Mouse (Mus musculus): Measurements from ENCODE around the gene Nadk2. TPM values are rescaled to one million over a fixed set of nuclear protein-coding genes. Genes with fewer than 3 reads are reported as not detected.

Gene Nadk2
- polyA plus RNA-seq, 1 experiment from 2014 or later = 35.9 TPM

- no peaks in the 10 kb centered on the region for H3K27me3 ChIP-seq
- no peak for TF ChIP-seq CTCF (IDR thresholded peaks at IDR 0.05)
- ChIA-PET CTCF (interaction anchor here (1.3 to 3.5 kb wide), 2 partner anchors 9 to 24 kb away, joined by 4 to 14 read pairs; no protein-coding TSS in a partner anchor), POLR2A (no interaction called here)
- ATAC-seq (no peak), DNase-seq (ENCODE audit: low read depth, low spot score) (no peak)
- in situ Hi-C loops (cut with MboI; ENCODE audit: low pct_unique_long_range_greater_than_20kb) = loop anchor here (10.0 kb wide), 1 partner anchor 1204 kb away; no protein-coding TSS in a partner anchor
Observed at GRCm38 (mm10) chr15:9110526-9111347, 39.7 kb downstream of the Nadk2 start.

- ChIA-PET CTCF (interaction anchor here (1.3 to 3.5 kb wide), 2 partner anchors 8 to 24 kb away, joined by 4 to 14 read pairs; no protein-coding TSS in a partner anchor), POLR2A (no interaction called here)
- no peak for DNase-seq (ENCODE audit: low read depth, low spot score)
- in situ Hi-C loops (cut with MboI; ENCODE audit: low pct_unique_long_range_greater_than_20kb) = loop anchor here (10.0 kb wide), 1 partner anchor 1203 kb away; no protein-coding TSS in a partner anchor
- H3K27me3 ChIP-seq = no peaks in the 10 kb centered on the region
- TF ChIP-seq CTCF (IDR thresholded peaks at IDR 0.05) = no peak
- no peak for ATAC-seq
Observed at GRCm38 (mm10) chr15:9111648-9112047, 40.6 kb downstream of the Nadk2 start.

DNA sequence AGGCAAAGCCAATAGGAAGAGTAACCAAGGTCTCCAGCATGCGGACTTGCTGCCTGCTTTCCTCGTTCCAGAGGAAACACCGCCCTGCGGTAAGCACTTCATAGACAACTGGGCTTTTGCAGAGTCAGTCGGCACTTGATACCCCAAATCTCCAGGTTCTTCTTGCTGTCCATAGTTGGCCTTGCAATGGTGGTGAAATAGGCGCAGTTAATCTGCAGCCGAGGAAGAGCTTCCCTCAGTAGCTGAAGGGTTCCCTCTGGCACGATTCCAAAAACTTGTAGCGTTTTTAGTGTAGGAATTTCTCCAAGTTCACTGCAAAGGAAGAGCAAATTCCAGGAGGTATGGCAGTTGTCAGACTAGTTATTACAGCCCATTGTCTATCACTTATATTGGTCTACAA lies 42.5 kb downstream of the Nadk2 start:
- POLR2A ChIA-PET = no interaction called here
- ATAC-seq (no peak), DNase-seq (ENCODE audit: low read depth, low spot score) (no peak)
- CTCF ChIA-PET = interaction anchor here (0.7 to 1.1 kb wide), 3 partner anchors 10 to 12 kb away, joined by 3 to 5 read pairs (median 3); no protein-coding TSS in a partner anchor
- in situ Hi-C loops (cut with MboI; ENCODE audit: low pct_unique_long_range_greater_than_20kb) = loop anchor here (10.0 kb wide), 1 partner anchor 1201 kb away; no protein-coding TSS in a partner anchor
- TF ChIP-seq CTCF (IDR thresholded peaks at IDR 0.05) = no peak
- no peaks in the 10 kb centered on the region for H3K27me3 ChIP-seq

GRCm38 (mm10) chr15:9114131-9114530 lies 43.1 kb downstream of the Nadk2 start:
- in situ Hi-C loops (cut with MboI; ENCODE audit: low pct_unique_long_range_greater_than_20kb) = loop anchor here (10.0 kb wide), 1 partner anchor 1201 kb away; no protein-coding TSS in a partner anchor
- ChIA-PET POLR2A (no interaction called here), CTCF (interaction anchor here (0.7 kb wide), 1 partner anchor 11 kb away, joined by 3 read pairs; no protein-coding TSS in a partner anchor)
- DNase-seq (ENCODE audit: low read depth, low spot score) (no peak), ATAC-seq (no peak)
- TF ChIP-seq CTCF (IDR thresholded peaks at IDR 0.05) = no peak
- no peaks in the 10 kb centered on the region for H3K27me3 ChIP-seq

GRCm38 (mm10) chr15:9114599-9114998 lies 43.5 kb downstream of the Nadk2 start:
- ATAC-seq = no peak
- ChIA-PET CTCF (no interaction called here), POLR2A (no interaction called here)
- TF ChIP-seq CTCF (IDR thresholded peaks at IDR 0.05) = no peak
- in situ Hi-C loops (cut with MboI; ENCODE audit: low pct_unique_long_range_greater_than_20kb) = loop anchor here (10.0 kb wide), 1 partner anchor 1200 kb away; no protein-coding TSS in a partner anchor
- H3K27me3 ChIP-seq = no peaks in the 10 kb centered on the region
- DNase-seq (ENCODE audit: low read depth, low spot score) = no peak

DNA sequence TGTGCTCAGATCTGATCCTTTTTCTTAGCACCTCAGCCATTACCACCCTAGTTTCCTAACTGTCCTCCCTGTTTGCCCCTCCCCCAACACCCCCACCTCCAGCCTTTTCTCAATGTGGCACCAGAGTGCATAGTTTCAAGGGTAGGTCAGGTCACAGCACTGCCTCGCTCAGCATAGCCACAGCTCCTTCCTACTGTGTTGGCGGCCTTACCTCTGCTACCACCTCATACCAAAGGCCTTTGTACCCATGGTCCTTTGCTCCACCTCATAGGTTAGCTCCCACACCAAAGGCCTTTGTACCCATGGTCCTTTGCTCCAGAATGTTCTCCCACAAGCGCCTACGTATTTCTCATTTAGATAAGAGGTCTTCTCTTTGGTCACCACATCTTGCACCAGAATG lies 47.8 kb downstream of the Nadk2 start:
- in situ Hi-C loops (cut with MboI; ENCODE audit: low pct_unique_long_range_greater_than_20kb) = loop anchor here (10.0 kb wide), 1 partner anchor 1196 kb away; no protein-coding TSS in a partner anchor
- DNase-seq (ENCODE audit: low read depth, low spot score) (no peak), ATAC-seq (no peak)
- no peak for TF ChIP-seq CTCF (IDR thresholded peaks at IDR 0.05)
- no peaks in the 10 kb centered on the region for H3K27me3 ChIP-seq
- POLR2A ChIA-PET = no interaction called here
- CTCF ChIA-PET = interaction anchor here (1.1 to 2.2 kb wide), 4 partner anchors 9 to 69 kb away, joined by 4 to 14 read pairs (median 8); no protein-coding TSS in a partner anchor

DNA sequence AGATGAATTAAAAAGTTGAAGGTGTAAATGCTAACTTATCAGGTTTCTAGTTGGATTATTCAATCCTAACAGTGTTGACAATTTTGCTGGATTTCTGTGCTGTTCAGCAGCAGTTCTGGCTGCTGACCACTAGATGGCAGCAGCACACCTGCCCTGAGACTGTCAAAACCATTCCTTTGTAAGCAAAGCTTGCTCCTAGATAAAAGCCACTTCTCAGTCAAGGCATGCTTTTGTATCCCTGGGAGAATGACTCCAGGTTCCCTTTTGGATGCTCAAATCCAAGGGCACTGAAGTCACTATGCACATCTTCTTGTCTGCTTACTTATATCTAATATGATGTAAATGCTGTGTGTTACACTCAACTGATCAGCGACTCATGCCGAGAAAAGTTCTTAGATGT lies 49.0 kb downstream of the Nadk2 start:
- ChIA-PET CTCF (interaction anchor here (0.7 to 2.2 kb wide), 9 partner anchors 10 to 68 kb away, joined by 3 to 14 read pairs (median 4); no protein-coding TSS in a partner anchor), POLR2A (interaction anchor here (0.6 kb wide), 1 partner anchor 41 kb away, joined by 3 read pairs; no protein-coding TSS in a partner anchor)
- DNase-seq (ENCODE audit: low read depth, low spot score) (no peak), ATAC-seq (peak; percentile 78)
- TF ChIP-seq CTCF (IDR thresholded peaks at IDR 0.05) = peak; percentile 98
- H3K27me3 ChIP-seq = no peaks in the 10 kb centered on the region
- in situ Hi-C loops (cut with MboI; ENCODE audit: low pct_unique_long_range_greater_than_20kb) = no loop called here

DNA sequence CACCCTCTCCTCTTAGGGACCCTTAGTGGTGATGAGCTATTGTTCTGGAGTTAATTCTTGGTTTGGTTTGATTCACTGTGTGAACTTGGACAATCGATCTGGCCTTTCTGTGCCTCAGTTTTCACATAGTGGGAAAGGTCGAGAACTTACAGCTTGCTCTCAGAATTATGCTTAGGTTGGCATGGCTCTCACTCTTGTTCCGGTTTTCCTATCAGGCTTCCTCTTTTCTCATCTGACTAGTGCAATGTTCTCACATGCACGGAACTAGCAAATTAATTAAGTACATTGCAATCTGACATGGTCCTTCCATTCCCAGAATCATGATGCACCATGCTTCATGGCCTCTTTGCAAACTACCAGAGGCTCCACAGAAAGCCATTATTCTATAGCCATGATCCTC lies 51.9 kb downstream of the Nadk2 start:
- DNase-seq (ENCODE audit: low read depth, low spot score) (no peak), ATAC-seq (no peak)
- in situ Hi-C loops (cut with MboI; ENCODE audit: low pct_unique_long_range_greater_than_20kb) = no loop called here
- ChIA-PET CTCF (interaction anchor here (0.7 to 1.2 kb wide), 2 partner anchors 9 to 13 kb away, joined by 3 read pairs; no protein-coding TSS in a partner anchor), POLR2A (no interaction called here)
- H3K27me3 ChIP-seq = no peaks in the 10 kb centered on the region
- no peak for TF ChIP-seq CTCF (IDR thresholded peaks at IDR 0.05)

GRCm38 (mm10) chr15:9124856-9125255 lies 53.8 kb downstream of the Nadk2 start:
- no peak for TF ChIP-seq CTCF (IDR thresholded peaks at IDR 0.05)

DNA sequence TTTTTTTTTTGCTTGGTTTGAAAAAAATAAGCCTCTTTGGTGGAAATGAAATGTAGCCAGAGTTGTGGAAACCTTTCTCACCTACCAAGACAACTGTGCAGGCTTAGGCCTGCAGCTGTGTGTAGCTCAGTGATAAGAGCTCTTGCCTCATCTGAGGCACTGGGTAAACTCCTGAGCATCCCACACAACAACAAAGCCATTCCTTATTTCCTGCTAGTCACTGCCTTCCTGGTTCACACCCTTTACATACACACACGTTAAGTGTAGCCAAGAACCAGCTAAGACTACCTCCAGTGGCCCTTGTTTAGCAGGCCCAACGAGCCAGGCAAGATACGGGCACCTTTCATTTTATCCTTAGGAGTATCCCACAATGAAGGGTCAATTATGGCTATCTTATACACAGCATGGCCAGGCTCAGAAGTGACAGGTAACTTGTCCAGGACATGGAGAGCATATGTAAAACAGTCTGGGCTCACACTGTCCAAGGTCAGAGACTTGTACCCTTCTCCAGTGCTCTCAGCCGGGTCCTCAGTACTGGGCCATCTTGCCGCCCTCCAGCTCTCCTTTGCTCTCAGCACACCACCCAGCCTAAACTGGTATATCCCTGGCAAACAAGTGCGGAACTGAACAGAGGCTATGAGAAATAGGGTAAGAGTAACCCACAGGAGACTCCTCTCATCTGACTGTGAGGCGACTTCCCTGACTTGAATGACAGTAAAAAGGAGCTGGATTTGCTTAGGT lies 56.2 kb downstream of the Nadk2 start:
- in situ Hi-C loops (cut with MboI; ENCODE audit: low pct_unique_long_range_greater_than_20kb) = no loop called here
- no peaks in the 10 kb centered on the region for H3K27me3 ChIP-seq
- no peak for ATAC-seq
- POLR2A ChIA-PET = interaction anchor here (0.6 kb wide), 1 partner anchor 56 kb away, joined by 6 read pairs; the partner anchor contains the start of gene Nadk2
- no peak for DNase-seq (ENCODE audit: low read depth, low spot score)
- TF ChIP-seq CTCF (IDR thresholded peaks at IDR 0.05) = no peak
- CTCF ChIA-PET = no interaction called here

More at GRCm38 (mm10) chr15:9124856-9125255, 53.8 kb downstream of the Nadk2 start:
- in situ Hi-C loops (cut with MboI; ENCODE audit: low pct_unique_long_range_greater_than_20kb) = no loop called here
- DNase-seq (ENCODE audit: low read depth, low spot score) = no peak
- ChIA-PET CTCF (interaction anchor here (1.0 to 1.8 kb wide), 3 partner anchors 9 to 15 kb away, joined by 3 to 5 read pairs (median 3); partner anchors contain the start of gene Lmbrd2), POLR2A (no interaction called here)
- no peak for ATAC-seq
- no peaks in the 10 kb centered on the region for H3K27me3 ChIP-seq

Measured in Patski (cell line).